Mouse (Mus musculus) heart, postnatal 0 days (tissue): ENCODE measurements around the gene Zfp664. TPM values are rescaled to one million over a fixed set of nuclear protein-coding genes. Genes with fewer than 3 reads are reported as not detected.

Experiments
- ATAC-seq: fragments of 200-750 bp; cut with Nextera tagmentation; 2 replicates; pipeline ENCODE4 v1.8.0; 2017; ENCODE audit warnings: low read depth, moderate number of reproducible peaks, moderate library complexity; ENCODE audit not compliant: insufficient read depth
- DNase-seq: peaks from one replicate; pipeline ENCODE4 v3.0.0-alpha.2; 2016; ENCODE audit warnings: low spot score
- H3K27ac ChIP-seq: fragments of 300-500 bp; sonication (generic); 2 replicates; pipeline ENCODE4 v1.5.1; 2014; ENCODE audit warnings: low read depth, mild to moderate bottlenecking
- H3K27me3 ChIP-seq: fragments of 300-500 bp; sonication (generic); 2 replicates; pipeline ENCODE4 v1.6.1; 2014; ENCODE audit warnings: low read length, mixed read lengths; ENCODE audit not compliant: control insufficient read depth, insufficient read depth
- H3K36me3 ChIP-seq: fragments of 300-500 bp; sonication (generic); replicated peaks from 2 replicates; pipeline ENCODE4 v1.6.1; 2014; ENCODE audit warnings: low read length, mixed read lengths; ENCODE audit not compliant: control insufficient read depth, insufficient read depth
- H3K4me1 ChIP-seq: fragments of 300-500 bp; sonication (generic); 2 replicates; pipeline ENCODE4 v1.6.1; 2014; ENCODE audit warnings: antibody characterized with exemption; ENCODE audit not compliant: control insufficient read depth, insufficient read depth
- H3K4me2 ChIP-seq: fragments of 300-500 bp; sonication (generic); 2 replicates; pipeline ENCODE4 v1.6.1; 2014; ENCODE audit warnings: low read depth, mild to moderate bottlenecking, low read length, moderate library complexity
- H3K4me3 ChIP-seq: fragments of 300-500 bp; sonication (generic); 2 replicates; pipeline ENCODE4 v1.5.1; 2014; ENCODE audit warnings: low read depth, low read length
- H3K9ac ChIP-seq: fragments of 300-500 bp; sonication (generic); replicated peaks from 2 replicates; pipeline ENCODE4 v1.6.1; 2014; ENCODE audit warnings: low read depth, low read length, mixed read lengths
- H3K9me3 ChIP-seq: fragments of 300-500 bp; sonication (generic); replicated peaks from 2 replicates; pipeline ENCODE4 v1.6.1; 2016; ENCODE audit warnings: low read length; ENCODE audit not compliant: control insufficient read depth
- CTCF ChIP-seq: IDR thresholded peaks from 2 replicates; pipeline ENCODE4 v1.5.1; 2016; ENCODE audit warnings: antibody characterized with exemption, control low read depth, low read depth
- EP300 ChIP-seq: IDR thresholded peaks from 2 replicates; pipeline ENCODE4 v1.6.1; 2016; ENCODE audit warnings: antibody characterized with exemption, low read depth
- WGBS: fragments of 180-500 bp; shearing (Covaris S2); extraction: QIAGEN DNeasy Blood & Tissue Kit; methylation state at CpG from one replicate; pipeline ENCODE4 v1.1.7; 2014; 5-methylcytosine and 5-hydroxymethylcytosine counted together
- polyA plus RNA-seq: library from polyadenylated mRNA; unstranded; fragments of >200 nt; fragmentation: Nextera tagmentation; extraction: Ambion mirVana; gene quantifications from 2 replicates; pipeline ENCODE4 v1.2.1, GENCODE M21; 2015
- total RNA-seq: library from RNA; depleted of rRNA; stranded (reverse); fragments of >200 nt; gene quantifications from 2 replicates; pipeline ENCODE4 v1.2.3, GENCODE M21; 2014; ENCODE audit warnings: low replicate concordance

The Zfp664 gene
- total and polyA plus RNA-seq, 2 experiments from 2014 or later = 15.5 to 37.5 TPM

- Histone ChIP-seq H3K36me3 (no peaks in the 10 kb centered on the region), H3K4me2 (0 out of 2 replicates have a peak overlapping the region, but pooled peaks have one; percentile 4), H3K27me3 (no peaks in the 10 kb centered on the region), H3K4me3 (no peak overlapping the region), H3K27ac (peak overlapping the region; percentile 36; the same call in 1 of the 2 replicates), H3K9ac (no peak overlapping the region), H3K4me1 (peaks cover 13% of the 10 kb centered on the region; the same call in 1 of the 2 replicates), H3K9me3 (no peaks in the 10 kb centered on the region)
- TF ChIP-seq CTCF = no peak
- TF ChIP-seq EP300 = no peak
- peak; percentile 69 for DNase-seq
- ATAC-seq = peak; percentile 21; the same call in 1 of the 2 replicates
- 17% methylated on average over 18 of the region's 18 CpGs for WGBS
These were observed 60.2 kb downstream of the Zfp664 start for GRCm38 (mm10) chr5:124922356-124923352.

- H3K27ac ChIP-seq = no peak overlapping the region
- no peaks in the 10 kb centered on the region for H3K4me1 ChIP-seq
- H3K9ac ChIP-seq = no peak overlapping the region
- no peak overlapping the region for H3K4me2 ChIP-seq
- no peak for TF ChIP-seq EP300
- TF ChIP-seq CTCF = no peak
- no peak overlapping the region for H3K4me3 ChIP-seq
- DNase-seq (no peak), ATAC-seq (no peak)
- no peaks in the 10 kb centered on the region for H3K27me3 ChIP-seq
- H3K36me3 ChIP-seq = no peaks in the 10 kb centered on the region
- H3K9me3 ChIP-seq = no peaks in the 10 kb centered on the region
- WGBS = 60% methylated on average over 9 of the region's 9 CpGs
These were observed 67.0 kb downstream of the Zfp664 start for GRCm38 (mm10) chr5:124929425-124930054.

- H3K4me2 ChIP-seq = no peak overlapping the region
- no peak overlapping the region for H3K4me3 ChIP-seq
- H3K4me1 ChIP-seq = no peaks in the 10 kb centered on the region
- no peak overlapping the region for H3K27ac ChIP-seq
- no peaks in the 10 kb centered on the region for H3K36me3 ChIP-seq
- 38% methylated on average over 5 of the region's 5 CpGs for WGBS
- H3K27me3 ChIP-seq = no peaks in the 10 kb centered on the region
- ATAC-seq (peak; percentile 65; the same call in 1 of the 2 replicates), DNase-seq (peak; percentile 36)
- TF ChIP-seq CTCF (peak; percentile 64), EP300 (no peak)
- H3K9me3 ChIP-seq = no peaks in the 10 kb centered on the region
- no peak overlapping the region for H3K9ac ChIP-seq
These were observed 67.6 kb downstream of the Zfp664 start for GRCm38 (mm10) chr5:124930055-124930439.

- no peaks in the 10 kb centered on the region for H3K4me1 ChIP-seq
- no peak overlapping the region for H3K27ac ChIP-seq
- DNase-seq (no peak), ATAC-seq (no peak)
- H3K9me3 ChIP-seq = no peaks in the 10 kb centered on the region
- H3K27me3 ChIP-seq = no peaks in the 10 kb centered on the region
- TF ChIP-seq EP300 (no peak), CTCF (no peak)
- no peak overlapping the region for H3K4me2 ChIP-seq
- no peaks in the 10 kb centered on the region for H3K36me3 ChIP-seq
- 77% methylated on average over 9 of the region's 9 CpGs for WGBS
- no peak overlapping the region for H3K9ac ChIP-seq
- H3K4me3 ChIP-seq = no peak overlapping the region
These were observed 68.1 kb downstream of the Zfp664 start for GRCm38 (mm10) chr5:124930603-124931002.

GRCm38 (mm10) chr5:124931076-124931475, 68.6 kb downstream of the Zfp664 start:
- H3K36me3 ChIP-seq = no peaks in the 10 kb centered on the region
- no peak overlapping the region for H3K27ac ChIP-seq
- no peak for ATAC-seq
- no peak overlapping the region for H3K9ac ChIP-seq
- DNase-seq = no peak
- 57% methylated on average over 8 of the region's 8 CpGs for WGBS
- TF ChIP-seq CTCF (no peak), EP300 (no peak)
- no peaks in the 10 kb centered on the region for H3K9me3 ChIP-seq
- H3K4me2 ChIP-seq = no peak overlapping the region
- no peak overlapping the region for H3K4me3 ChIP-seq
- no peaks in the 10 kb centered on the region for H3K4me1 ChIP-seq
- no peaks in the 10 kb centered on the region for H3K27me3 ChIP-seq
